Mouse (Mus musculus) ES-E14 (cell line): ENCODE data around the gene Smoc1.

ENCODE experiments used
- CHD2 ChIP-seq: IDR thresholded peaks from 2 replicates; pipeline ENCODE4 v1.6.1; 2014; ENCODE audit warnings: mild to moderate bottlenecking, low read depth, low read length, inconsistent platforms
- MAFK ChIP-seq: IDR thresholded peaks from 2 replicates; pipeline ENCODE4 v1.6.1; 2014; ENCODE audit warnings: mild to moderate bottlenecking, low read depth, low read length, inconsistent platforms; ENCODE audit not compliant: insufficient read depth
- ZNF384 ChIP-seq: IDR thresholded peaks from 2 replicates; pipeline ENCODE4 v1.6.1; 2012; ENCODE audit warnings: low read depth, low read length, inconsistent platforms

GRCm38 (mm10) chr12:81029731-81030130 lies 3.1 kb downstream of the Smoc1 start:
- TF ChIP-seq CHD2, result no peak
- TF ChIP-seq MAFK, result no peak
- TF ChIP-seq ZNF384, result no peak
